7 mouse cellular contexts compared by ENCODE assay signal in genomic region chrX:73921285-73921822, GRCm38 (mm10). TPM values are rescaled to one million over a fixed set of nuclear protein-coding genes. Genes with fewer than 3 reads are reported as not detected.
DNase-seq lines count a peak whose midpoint lies in the region; ATAC-seq lines count a peak whose summit lies in the region.

No protein-coding gene starts in this region.

- peak; percentile 25; the same call in 1 of the 2 replicates for ATAC-seq in lung, embryonic 15.5 days (ENCODE audit: borderline replicate concordance, extremely low read depth, low FRiP score, low TSS enrichment)
- peak; percentile 20; the same call in 1 of the 2 replicates for ATAC-seq in embryonic facial prominence, embryonic 14.5 days (ENCODE audit: low read depth)
- ATAC-seq in hindbrain, embryonic 12.5 days (ENCODE audit: low FRiP score) = peak; percentile 68
- ATAC-seq in midbrain, embryonic 11.5 days (ENCODE audit: low FRiP score) = peak; percentile 45

- peak overlapping the region; percentile 74 for H3K4me2 ChIP-seq in lung, embryonic 15.5 days
- peak overlapping the region; percentile 68 for H3K4me2 ChIP-seq in embryonic facial prominence, embryonic 14.5 days (ENCODE audit: low read depth, low read length)
- H3K4me2 ChIP-seq in hindbrain, embryonic 12.5 days (replicated peaks) = peak overlapping the region; percentile 71
- peak overlapping the region; percentile 64 for H3K4me2 ChIP-seq in midbrain, embryonic 11.5 days

- 0 out of 2 replicates have a peak, but pooled peaks cover 4% of the 10 kb centered on the region for H3K4me1 ChIP-seq in lung, embryonic 15.5 days
- H3K4me1 ChIP-seq in embryonic facial prominence, embryonic 14.5 days (ENCODE audit: control insufficient read depth, insufficient read depth, low read length) = no peaks in the 10 kb centered on the region
- peaks cover 4% of the 10 kb centered on the region; the same call in 1 of the 2 replicates for H3K4me1 ChIP-seq in hindbrain, embryonic 12.5 days
- no peaks in the 10 kb centered on the region; the same call in 1 of the 2 replicates for H3K4me1 ChIP-seq in midbrain, embryonic 11.5 days (ENCODE audit: control insufficient read depth, insufficient read depth, low read length)

- H3K27me3 ChIP-seq in lung, embryonic 15.5 days = no peaks in the 10 kb centered on the region
- H3K27me3 ChIP-seq in embryonic facial prominence, embryonic 14.5 days (replicated peaks; ENCODE audit: control insufficient read depth, insufficient read depth, low read length) = no peaks in the 10 kb centered on the region
- no peaks in the 10 kb centered on the region for H3K27me3 ChIP-seq in hindbrain, embryonic 12.5 days
- no peaks in the 10 kb centered on the region for H3K27me3 ChIP-seq in midbrain, embryonic 11.5 days (ENCODE audit: control insufficient read depth, insufficient read depth, low read length)

- H3K9ac ChIP-seq in lung, embryonic 15.5 days = peak overlapping the region; percentile 63
- H3K9ac ChIP-seq in embryonic facial prominence, embryonic 14.5 days (ENCODE audit: low read depth, low read length) = peak overlapping the region; percentile 73
- H3K9ac ChIP-seq in hindbrain, embryonic 12.5 days = peak overlapping the region; percentile 72
- peak overlapping the region; percentile 72 for H3K9ac ChIP-seq in midbrain, embryonic 11.5 days (ENCODE audit: low read length)

- DNase-seq in lung, postnatal 4 days = no peak
- DNase-seq in embryonic facial prominence, embryonic 14.5 days (ENCODE audit: low spot score) = no peak
- no peak for DNase-seq in midbrain, embryonic 11.5 days (ENCODE audit: low spot score, missing footprints)
- no peak for DNase-seq in gastrocnemius, postnatal 14 days
- DNase-seq in kidney, adult 9 months = no peak

- WGBS in lung, embryonic 15.5 days = 13% methylated on average over 34 of the region's 34 CpGs
- 18% methylated on average over 29 of the region's 34 CpGs for WGBS in embryonic facial prominence, embryonic 14.5 days
- WGBS in hindbrain, embryonic 12.5 days = 24% methylated on average over 34 of the region's 34 CpGs
- WGBS in midbrain, embryonic 11.5 days = 11% methylated on average over 34 of the region's 34 CpGs

- peaks cover 8% of the 10 kb centered on the region; the same call in 1 of the 2 replicates for H3K36me3 ChIP-seq in lung, embryonic 15.5 days
- peaks cover 15% of the 10 kb centered on the region; the same call in 1 of the 2 replicates for H3K36me3 ChIP-seq in embryonic facial prominence, embryonic 14.5 days (ENCODE audit: control insufficient read depth, insufficient read depth, low read length)
- H3K36me3 ChIP-seq in hindbrain, embryonic 12.5 days = 0 out of 2 replicates have a peak, but pooled peaks cover 13% of the 10 kb centered on the region
- H3K36me3 ChIP-seq in midbrain, embryonic 11.5 days (ENCODE audit: control insufficient read depth, insufficient read depth, low read length) = no peaks in the 10 kb centered on the region; the same call in none of the 2 replicates

- H3K4me3 ChIP-seq in lung, embryonic 15.5 days = peak overlapping the region; percentile 58
- H3K4me3 ChIP-seq in embryonic facial prominence, embryonic 14.5 days (ENCODE audit: low read depth, low read length) = peak overlapping the region; percentile 59
- H3K4me3 ChIP-seq in hindbrain, embryonic 12.5 days = peak overlapping the region; percentile 51
- peak overlapping the region; percentile 52 for H3K4me3 ChIP-seq in midbrain, embryonic 11.5 days (ENCODE audit: low read depth, low read length)

- H3K9me3 ChIP-seq in lung, embryonic 15.5 days = no peaks in the 10 kb centered on the region
- H3K9me3 ChIP-seq in embryonic facial prominence, embryonic 14.5 days (ENCODE audit: control insufficient read depth, low read length) = no peaks in the 10 kb centered on the region
- H3K9me3 ChIP-seq in hindbrain, embryonic 12.5 days (replicated peaks) = no peaks in the 10 kb centered on the region
- H3K9me3 ChIP-seq in midbrain, embryonic 11.5 days (ENCODE audit: control insufficient read depth, low read length) = no peaks in the 10 kb centered on the region

- H3K27ac ChIP-seq in lung, embryonic 15.5 days = peak overlapping the region; percentile 82
- peak overlapping the region; percentile 65 for H3K27ac ChIP-seq in embryonic facial prominence, embryonic 14.5 days (replicated peaks; ENCODE audit: low read depth, low read length)
- peak overlapping the region; percentile 68 for H3K27ac ChIP-seq in hindbrain, embryonic 12.5 days
- H3K27ac ChIP-seq in midbrain, embryonic 11.5 days (ENCODE audit: low read depth, low read length) = peak overlapping the region; percentile 59

- intact Hi-C loops in gastrocnemius, postnatal 14 days (cut with DNase I; ENCODE audit: low total_unique reads) = no loop called here

RNA-seq across cellular contexts. Expression of gene Arhgap4, which starts 0.3 kb away (rescaled TPM):
- 2.0 and 4.3 TPM in 2 replicates for polyA plus RNA-seq in lung, embryonic 15.5 days (2015; fragmentation: Nextera tagmentation; extraction: Ambion mirVana)
- 2.3 and 4.5 TPM in 2 replicates for polyA plus RNA-seq in embryonic facial prominence, embryonic 14.5 days (2014; fragmentation: Nextera tagmentation; extraction: Ambion mirVana)
- 2.7 and 3.4 TPM in 2 replicates for polyA plus RNA-seq in hindbrain, embryonic 12.5 days (2016; fragmentation: Nextera tagmentation; extraction: Ambion mirVana)
- polyA plus RNA-seq in midbrain, embryonic 11.5 days (2014; fragmentation: Nextera tagmentation; extraction: Ambion mirVana) = 1.7 and 2.1 TPM in 2 replicates
- under 1 TPM; 0.55 to 0.66 TPM for total RNA-seq in gastrocnemius, postnatal 14 days (2021)

RNA-seq across cellular contexts. Expression of gene Naa10, which starts 0.4 kb away (rescaled TPM):
- polyA plus RNA-seq in lung, embryonic 15.5 days (2015; fragmentation: Nextera tagmentation; extraction: Ambion mirVana) = 138 and 143 TPM in 2 replicates
- 102 and 110 TPM in 2 replicates for polyA plus RNA-seq in embryonic facial prominence, embryonic 14.5 days (2014; fragmentation: Nextera tagmentation; extraction: Ambion mirVana)
- 105 and 118 TPM in 2 replicates for polyA plus RNA-seq in hindbrain, embryonic 12.5 days (2016; fragmentation: Nextera tagmentation; extraction: Ambion mirVana)
- polyA plus RNA-seq in midbrain, embryonic 11.5 days (2014; fragmentation: Nextera tagmentation; extraction: Ambion mirVana) = 117 and 121 TPM in 2 replicates
- 10 to 100 TPM; 58.8 to 66.1 TPM for total RNA-seq in gastrocnemius, postnatal 14 days (2021)

RNA-seq across cellular contexts. Expression of gene Renbp, which starts 9.3 kb away (rescaled TPM):
- polyA plus RNA-seq in lung, embryonic 15.5 days (2015; fragmentation: Nextera tagmentation; extraction: Ambion mirVana) = 34.1 and 35.1 TPM in 2 replicates
- 36.1 and 38.1 TPM in 2 replicates for polyA plus RNA-seq in embryonic facial prominence, embryonic 14.5 days (2014; fragmentation: Nextera tagmentation; extraction: Ambion mirVana)
- 19.7 and 20.3 TPM in 2 replicates for polyA plus RNA-seq in hindbrain, embryonic 12.5 days (2016; fragmentation: Nextera tagmentation; extraction: Ambion mirVana)
- 14.4 and 17.6 TPM in 2 replicates for polyA plus RNA-seq in midbrain, embryonic 11.5 days (2014; fragmentation: Nextera tagmentation; extraction: Ambion mirVana)
- 1 to 10 TPM; 3.8 to 4.2 TPM for total RNA-seq in gastrocnemius, postnatal 14 days (2021)

RNA-seq across cellular contexts. Expression of gene L1cam, which starts 25.4 kb away (rescaled TPM):
- 2.7 and 2.9 TPM in 2 replicates for polyA plus RNA-seq in lung, embryonic 15.5 days (2015; fragmentation: Nextera tagmentation; extraction: Ambion mirVana)
- polyA plus RNA-seq in embryonic facial prominence, embryonic 14.5 days (2014; fragmentation: Nextera tagmentation; extraction: Ambion mirVana) = 9.7 and 10.2 TPM in 2 replicates
- 45.6 and 58.4 TPM in 2 replicates for polyA plus RNA-seq in hindbrain, embryonic 12.5 days (2016; fragmentation: Nextera tagmentation; extraction: Ambion mirVana)
- 18.3 and 21.3 TPM in 2 replicates for polyA plus RNA-seq in midbrain, embryonic 11.5 days (2014; fragmentation: Nextera tagmentation; extraction: Ambion mirVana)
- total RNA-seq in gastrocnemius, postnatal 14 days (2021) = 1 to 10 TPM; 1.4 to 1.5 TPM

RNA-seq across cellular contexts. Expression of gene Avpr2, which starts 29.5 kb away (rescaled TPM):
- polyA plus RNA-seq in lung, embryonic 15.5 days (2015; fragmentation: Nextera tagmentation; extraction: Ambion mirVana) = 0.13 and 0.14 TPM in 2 replicates
- 0.14 TPM in 1 of 2 replicates, not detected in the other for polyA plus RNA-seq in embryonic facial prominence, embryonic 14.5 days (2014; fragmentation: Nextera tagmentation; extraction: Ambion mirVana)
- polyA plus RNA-seq in hindbrain, embryonic 12.5 days (2016; fragmentation: Nextera tagmentation; extraction: Ambion mirVana) = 0.19 and 0.20 TPM in 2 replicates
- not detected in 2 replicates for polyA plus RNA-seq in midbrain, embryonic 11.5 days (2014; fragmentation: Nextera tagmentation; extraction: Ambion mirVana)
- not detected for total RNA-seq in gastrocnemius, postnatal 14 days (2021)
